Mouse (Mus musculus): Measurements from ENCODE around the gene Snx25.

GRCm38 (mm10) chr8:46149306-46149705 lies 2.7 kb downstream of the Snx25 start:
- TF ChIP-seq CTCF (IDR thresholded peaks at IDR 0.05; ENCODE audit: borderline replicate concordance, extremely low read depth, insufficient read depth, insufficient read length) = no peak
- TF ChIP-seq POLR2A (IDR thresholded peaks at IDR 0.05; ENCODE audit: borderline replicate concordance, extremely low read depth, insufficient read depth, insufficient read length, poor library complexity, severe bottlenecking) = no peak

Data from brain, embryonic 14.5 days (tissue).